Mouse (Mus musculus) E14TG2a.4 (cell line): ENCODE measurements around the gene Treml2.

Experiments
- CTCF ChIP-seq: conservative IDR thresholded peaks from 2 replicates; pipeline ENCODE4 v1.5.1; 2014; ENCODE audit warnings: low read length
- NANOG ChIP-seq: IDR thresholded peaks from 2 replicates; pipeline ENCODE4 v1.6.1; 2014; ENCODE audit warnings: borderline replicate concordance, low read length, mixed read lengths

GRCm38 (mm10) chr17:48341947-48342346 is 42.6 kb downstream of the Treml2 start:
- TF ChIP-seq CTCF (no peak), NANOG (no peak)
